Mouse (Mus musculus): ENCODE measurements around the gene Ppp1r12b.

DNA sequence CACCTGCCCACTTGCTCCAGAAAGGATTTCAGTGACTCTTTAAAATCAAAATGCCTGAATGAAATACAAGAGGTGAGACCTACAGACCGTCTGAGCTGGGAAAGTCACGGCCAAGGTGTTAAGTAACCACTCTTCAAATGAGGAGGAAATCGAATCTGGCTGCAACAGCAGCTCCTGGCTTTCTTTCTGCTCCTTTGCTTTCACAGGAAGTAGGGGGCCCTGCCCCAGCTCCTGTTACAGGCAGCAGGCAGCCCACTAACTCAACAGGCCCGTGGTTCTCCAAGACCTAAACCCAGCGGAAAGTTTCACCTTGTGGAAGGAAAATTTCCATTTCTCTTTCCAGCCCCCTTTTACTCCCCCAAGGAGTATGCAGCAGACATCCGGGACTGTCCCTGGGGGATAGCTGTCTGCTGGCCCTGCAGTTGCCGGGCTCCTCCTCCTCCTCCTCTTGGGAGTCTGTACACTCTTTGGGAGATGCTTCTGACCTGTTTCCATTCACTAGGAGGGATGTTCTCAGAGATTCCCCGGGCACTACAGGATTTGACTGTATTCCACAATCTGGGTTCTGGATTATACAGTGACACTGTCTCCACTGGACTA, 36.4 kb upstream of the Ppp1r12b start:
- TF ChIP-seq EP300 (IDR thresholded peaks at IDR 0.05) (no peak), CTCF (IDR thresholded peaks at IDR 0.05) (no peak)
